Mouse (Mus musculus) layer of hippocampus, adult 8-10 months (tissue): ENCODE measurements around the gene Gm765. TPM values are rescaled to one million over a fixed set of nuclear protein-coding genes. Genes with fewer than 3 reads are reported as not detected.

ENCODE experiments used
- DNase-seq, 2 experiments: peaks; one replicate each; pipeline ENCODE4 v3.0.0; 2022; ENCODE audit warnings: low spot score in 2 of 2
- total RNA-seq, 4 experiments: library from RNA; stranded (reverse); gene quantifications; 2 replicates each; pipeline ENCODE4 v1.2.4; 2022

Gm765 gene
- total RNA-seq, 4 experiments from 2014 or later: not detected

GRCm38 (mm10) chr6:98221970-98222369 lies 120.6 kb downstream of the Gm765 start:
- DNase-seq: no peak

- DNase-seq: no peak
Measured at GRCm38 (mm10) chr6:98212225-98212624, 130.3 kb downstream of the Gm765 start.

DNA sequence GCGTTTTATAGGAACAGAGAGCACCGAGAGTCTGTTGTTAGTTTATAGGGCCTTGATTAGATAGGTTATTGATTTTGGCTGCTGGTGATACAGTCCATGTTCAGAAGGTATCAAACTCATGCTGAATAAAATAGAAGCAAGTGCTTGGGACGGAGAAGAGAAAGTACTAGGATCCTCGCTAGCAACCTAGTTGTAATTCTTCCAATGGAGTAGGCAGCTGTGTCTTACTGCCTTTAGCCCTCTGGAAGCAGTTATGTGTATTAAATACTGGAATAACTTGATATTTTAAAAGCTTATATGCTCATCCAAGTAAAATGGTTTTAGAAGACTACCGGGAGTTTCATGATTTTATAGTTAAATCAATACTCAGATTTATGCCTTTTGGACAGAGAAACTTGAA lies 132.3 kb downstream of the Gm765 start:
- no peak for DNase-seq

DNA sequence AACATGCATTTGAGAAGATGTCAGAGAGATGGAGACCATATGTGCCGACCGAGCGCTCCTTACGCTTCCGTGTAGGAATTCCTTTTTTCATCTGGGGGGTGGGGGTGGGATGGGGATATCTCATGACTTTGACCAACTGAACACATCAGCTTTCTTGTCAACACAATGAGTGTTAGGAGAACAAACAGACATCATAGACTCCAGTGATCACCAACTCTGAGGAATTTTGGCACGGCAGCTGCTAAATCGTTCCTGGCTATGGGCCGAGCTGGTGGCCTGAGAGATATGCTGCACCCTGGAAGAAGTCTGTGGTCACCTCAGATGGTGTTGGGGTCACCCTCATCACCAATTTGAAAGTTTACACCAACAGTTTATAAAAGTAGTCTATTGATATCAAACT lies 134.5 kb downstream of the Gm765 start:
- DNase-seq: no peak

DNA sequence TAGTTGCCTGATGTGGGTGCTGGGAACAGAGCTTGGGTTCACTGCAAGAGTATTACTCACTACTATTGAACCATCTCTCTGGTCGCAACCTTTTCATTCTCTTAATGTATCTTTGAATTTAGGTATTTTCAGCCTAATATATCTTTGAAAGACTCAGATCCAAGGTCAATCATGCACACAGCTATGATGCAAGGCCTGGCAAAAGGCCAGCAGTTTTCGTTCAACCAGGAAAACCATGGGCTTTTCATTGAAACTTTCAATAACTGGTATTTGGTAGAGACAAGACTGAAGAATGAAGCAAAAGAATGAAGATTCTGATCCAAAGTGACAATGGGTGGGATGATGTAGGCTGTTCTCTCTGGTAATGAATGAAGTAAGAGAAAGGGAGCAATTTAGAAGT lies 143.8 kb downstream of the Gm765 start:
- DNase-seq: no peak

GRCm38 (mm10) chr6:98190745-98191442 lies 151.7 kb downstream of the Gm765 start:
- DNase-seq: no peak
